Comparison of ENCODE assay signal across 9 mouse cellular contexts in the genomic region with DNA sequence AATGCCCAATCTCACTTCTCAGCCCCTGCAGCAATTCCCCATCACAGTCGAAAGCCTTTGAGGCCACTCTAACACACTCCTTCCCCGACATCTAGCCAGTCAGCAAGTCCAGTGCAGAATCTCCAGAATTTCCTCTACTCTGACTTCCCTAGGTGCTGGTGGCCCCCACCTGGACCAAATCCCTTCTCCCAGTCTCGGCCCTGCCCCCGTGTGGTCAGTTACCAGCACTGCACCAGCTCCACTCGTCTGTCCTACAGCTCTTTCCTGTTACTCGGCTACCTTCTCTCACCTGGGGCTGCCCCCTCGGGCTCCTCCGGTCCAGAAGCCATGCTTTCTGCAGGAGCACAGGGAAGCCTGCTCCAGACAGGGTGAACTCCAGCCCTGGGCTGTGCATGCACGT. TPM values are rescaled to one million over a fixed set of nuclear protein-coding genes. Genes with fewer than 3 reads are reported as not detected.
A peak's percentile ranks its signal among the peaks of the same experiment; 100 is the strongest.
DNase-seq lines count a peak whose midpoint lies in the region; ATAC-seq and TF ChIP-seq lines count a peak whose summit lies in the region.
"Had no signal": no experiment of that assay in that cellular context is flagged by ENCODE, and none has a peak within 500 bp of the region (broad histone marks: within the 10 kb centered on the region; RNA-seq: fewer than 3 reads in every experiment).

No protein-coding gene starts in this region.

- TF ChIP-seq CTCF in testis, adult 2 months (IDR thresholded peaks at IDR 0.05; ENCODE audit: control insufficient read depth, insufficient read depth, insufficient replicate concordance, low read depth, low read length), result peak; percentile 69; the same call in 1 of the 2 replicates
- TF ChIP-seq CTCF in liver, postnatal 0 days (IDR thresholded peaks at IDR 0.05; ENCODE audit: low read depth), result peak; percentile 75
- TF ChIP-seq CTCF in thymus, adult 2 months (IDR thresholded peaks at IDR 0.05; ENCODE audit: borderline replicate concordance, control insufficient read depth, extremely low read depth, insufficient read depth, low read length, poor library complexity), result peak; percentile 80; the same call in 1 of the 2 replicates

- H3K27ac ChIP-seq in testis, adult 2 months (ENCODE audit: control insufficient read depth, insufficient read depth, low read depth, low read length), result no peak overlapping the region
- no peak overlapping the region for H3K27ac ChIP-seq in liver, postnatal 0 days (ENCODE audit: low read depth)
- H3K27ac ChIP-seq in thymus, adult 2 months (ENCODE audit: control insufficient read depth, insufficient read depth, low read length), result no peak overlapping the region

- H3K9me3 ChIP-seq in liver, postnatal 0 days (ENCODE audit: low read length), result no peaks in the 10 kb centered on the region

- no peaks in the 10 kb centered on the region for H3K27me3 ChIP-seq in testis, adult 2 months (ENCODE audit: control insufficient read depth, insufficient read depth, low read length)
- 0 out of 2 replicates have a peak, but pooled peaks cover 5% of the 10 kb centered on the region for H3K27me3 ChIP-seq in liver, postnatal 0 days (ENCODE audit: insufficient read depth, low read length)
- H3K27me3 ChIP-seq in thymus, adult 2 months (ENCODE audit: control insufficient read depth, insufficient read depth, low read length), result no peaks in the 10 kb centered on the region

- H3K4me3 ChIP-seq in testis, adult 2 months (ENCODE audit: control insufficient read depth, low read depth, low read length), result no peak overlapping the region
- no peak overlapping the region for H3K4me3 ChIP-seq in liver, postnatal 0 days (ENCODE audit: low read depth, low read length)
- no peak overlapping the region for H3K4me3 ChIP-seq in thymus, adult 2 months (ENCODE audit: control insufficient read depth, insufficient read depth, low read length)

- no peak overlapping the region for H3K4me2 ChIP-seq in liver, postnatal 0 days (ENCODE audit: low read depth, low read length)

- H3K36me3 ChIP-seq in testis, adult 2 months (ENCODE audit: control insufficient read depth, insufficient read depth, low read length), result no peaks in the 10 kb centered on the region
- no peaks in the 10 kb centered on the region for H3K36me3 ChIP-seq in liver, postnatal 0 days (replicated peaks; ENCODE audit: insufficient read depth, low read length)
- no peaks in the 10 kb centered on the region for H3K36me3 ChIP-seq in thymus, adult 2 months (ENCODE audit: control insufficient read depth, insufficient read depth, low read length)

- no peak for TF ChIP-seq EP300 in liver, postnatal 0 days (IDR thresholded peaks at IDR 0.05; ENCODE audit: low read depth)

- WGBS in liver, postnatal 0 days (ENCODE audit: insufficient replicate concordance), result 20% methylated on average over 9 of the region's 9 CpGs
- WGBS in thymus, adult 2 months, result 16% methylated on average over 9 of the region's 9 CpGs

- no peak overlapping the region for H3K9ac ChIP-seq in liver, postnatal 0 days (replicated peaks)

- TF ChIP-seq POLR2A in testis, adult 2 months (IDR thresholded peaks at IDR 0.05; ENCODE audit: control insufficient read depth, low read depth, low read length), result no peak
- no peak for TF ChIP-seq POLR2A in thymus, adult 2 months (IDR thresholded peaks at IDR 0.05; ENCODE audit: control insufficient read depth, extremely low read depth, insufficient read depth, low read length, poor library complexity)

- no peaks in the 10 kb centered on the region for H3K4me1 ChIP-seq in testis, adult 2 months (ENCODE audit: control insufficient read depth, insufficient read depth, low read length)
- no peaks in the 10 kb centered on the region for H3K4me1 ChIP-seq in liver, postnatal 0 days (ENCODE audit: insufficient read depth)
- H3K4me1 ChIP-seq in thymus, adult 2 months (replicated peaks; ENCODE audit: control insufficient read depth, insufficient read depth, low read length), result no peaks in the 10 kb centered on the region

- ATAC-seq in liver, postnatal 0 days, result no peak

- peak; percentile 27 for DNase-seq in gastrocnemius, postnatal 10 days
- no peak for DNase-seq in gastrocnemius, adult 8-10 months (ENCODE audit: low spot score in 2 of 2)
- DNase-seq in testis, postnatal 14 days (ENCODE audit: low spot score), result no peak
- DNase-seq in cerebellum, postnatal 14 days, result peak; percentile 76 to 86
- peak; percentile 62 for DNase-seq in liver, postnatal 0 days
- peak; percentile 53 for DNase-seq in thymus, adult 2 months
- no peak for DNase-seq in right cerebral cortex, postnatal 4 days

RNA-seq across cellular contexts. Expression of a gene that starts 46.8 kb away (rescaled TPM):
- not detected for total RNA-seq in gastrocnemius, postnatal 10 days (2021)
- not detected for total RNA-seq in gastrocnemius, adult 8-10 months (2022)
- polyA plus RNA-seq in testis, adult 2 months (2012; rRNA removed), result 0.17 and 0.48 TPM in 2 replicates
- polyA plus RNA-seq in liver, postnatal 0 days (2015; fragmentation: Nextera tagmentation; extraction: Ambion mirVana), result not detected in 2 replicates
- polyA plus RNA-seq in thymus, adult 2 months (2012; rRNA removed), result 1.0 and 1.4 TPM in 2 replicates
- total RNA-seq: neutrophil, adult 5-6 weeks had no signal

RNA-seq across cellular contexts. Expression of a gene that starts 49.0 kb away (rescaled TPM):
- 10 to 100 TPM in 1 of 2 experiments, 1 to 10 TPM in 1; 9.7 to 10.5 TPM for total RNA-seq in gastrocnemius, postnatal 10 days (2021)
- total RNA-seq in gastrocnemius, adult 8-10 months (2022), result 10 to 100 TPM; 10.4 to 12.8 (median 11.4) TPM
- 20.8 and 21.2 TPM in 2 replicates for polyA plus RNA-seq in testis, adult 2 months (2012; rRNA removed)
- 12.4 and 14.1 TPM in 2 replicates for polyA plus RNA-seq in liver, postnatal 0 days (2015; fragmentation: Nextera tagmentation; extraction: Ambion mirVana)
- polyA plus RNA-seq in thymus, adult 2 months (2012; rRNA removed), result 64.7 and 69.3 TPM in 2 replicates

RNA-seq across cellular contexts. Expression of a gene that starts 50.7 kb away (rescaled TPM):
- total RNA-seq in gastrocnemius, postnatal 10 days (2021), result not detected
- total RNA-seq in gastrocnemius, adult 8-10 months (2022), result not detected
- 51.5 and 55.2 TPM in 2 replicates for polyA plus RNA-seq in testis, adult 2 months (2012; rRNA removed)
- polyA plus RNA-seq in liver, postnatal 0 days (2015; fragmentation: Nextera tagmentation; extraction: Ambion mirVana), result not detected in 2 replicates
- 0.05 and 0.08 TPM in 2 replicates for polyA plus RNA-seq in thymus, adult 2 months (2012; rRNA removed)
- total RNA-seq: neutrophil, adult 5-6 weeks had no signal

Comparison
In these comparisons a context has a peak if more than half of its experiments do, and no peak if none do; other contexts are left out.
1. DNase-seq: peak in gastrocnemius, postnatal 10 days (single experiment), cerebellum, postnatal 14 days (2 of 2), liver, postnatal 0 days (single experiment) and thymus, adult 2 months (single experiment); none in gastrocnemius, adult 8-10 months (0 of 2), testis, postnatal 14 days (single experiment) and right cerebral cortex, postnatal 4 days (single experiment).
2. RNA of a gene that starts 50.7 kb away (polyA plus RNA-seq): 51.5 to 55.2 TPM in testis, adult 2 months; 0.05 to 0.08 TPM in thymus, adult 2 months and not detected in liver, postnatal 0 days; every median in the first group is over 10 times any median in the second.
3. Peak in every context shown above with its lines, with median percentiles within 50 percentile points of each other: CTCF ChIP-seq.